Mouse (Mus musculus) ES-Bruce4 (cell line): ENCODE measurements around the gene Umod.

ENCODE experiments used
- CTCF ChIP-seq: IDR thresholded peaks from one replicate; pipeline ENCODE4 v1.8.1; 2011; ENCODE audit warnings: low read depth, low read length
- EP300 ChIP-seq: IDR thresholded peaks from 2 replicates; pipeline ENCODE4 v1.6.1; 2011; ENCODE audit warnings: low read depth, low read length; ENCODE audit not compliant: insufficient read depth
- POLR2A ChIP-seq: IDR thresholded peaks from one replicate; pipeline ENCODE4 v1.8.1; 2011; ENCODE audit warnings: low read length; ENCODE audit not compliant: insufficient read depth

DNA sequence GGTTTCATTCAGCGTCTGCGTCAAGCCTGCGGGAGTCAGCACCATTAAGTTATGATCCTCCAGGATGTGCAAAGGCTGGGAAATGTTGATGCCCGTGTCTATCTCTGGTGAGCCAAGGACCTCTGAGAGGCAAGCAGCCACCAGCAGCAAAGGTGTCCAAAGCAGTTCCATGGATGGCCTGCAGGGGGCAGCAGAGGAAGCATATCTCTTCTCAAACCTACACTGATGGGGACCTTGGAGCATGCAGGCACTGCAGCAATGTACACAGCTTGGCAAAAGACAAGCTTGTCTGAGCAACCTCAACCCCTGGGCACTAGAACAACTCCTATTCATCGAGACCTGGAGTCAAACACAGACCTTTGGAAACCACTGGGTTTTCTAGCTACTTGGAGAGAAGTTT, 40.6 kb upstream of the Umod start:
- TF ChIP-seq EP300: no peak
- no peak for TF ChIP-seq POLR2A
- peak; percentile 94 for TF ChIP-seq CTCF
